Mouse (Mus musculus): Measurements from ENCODE around the gene Gas2l3.
A peak's percentile ranks its signal among the peaks of the same experiment; 100 is the strongest.

The Gas2l3 gene

DNA sequence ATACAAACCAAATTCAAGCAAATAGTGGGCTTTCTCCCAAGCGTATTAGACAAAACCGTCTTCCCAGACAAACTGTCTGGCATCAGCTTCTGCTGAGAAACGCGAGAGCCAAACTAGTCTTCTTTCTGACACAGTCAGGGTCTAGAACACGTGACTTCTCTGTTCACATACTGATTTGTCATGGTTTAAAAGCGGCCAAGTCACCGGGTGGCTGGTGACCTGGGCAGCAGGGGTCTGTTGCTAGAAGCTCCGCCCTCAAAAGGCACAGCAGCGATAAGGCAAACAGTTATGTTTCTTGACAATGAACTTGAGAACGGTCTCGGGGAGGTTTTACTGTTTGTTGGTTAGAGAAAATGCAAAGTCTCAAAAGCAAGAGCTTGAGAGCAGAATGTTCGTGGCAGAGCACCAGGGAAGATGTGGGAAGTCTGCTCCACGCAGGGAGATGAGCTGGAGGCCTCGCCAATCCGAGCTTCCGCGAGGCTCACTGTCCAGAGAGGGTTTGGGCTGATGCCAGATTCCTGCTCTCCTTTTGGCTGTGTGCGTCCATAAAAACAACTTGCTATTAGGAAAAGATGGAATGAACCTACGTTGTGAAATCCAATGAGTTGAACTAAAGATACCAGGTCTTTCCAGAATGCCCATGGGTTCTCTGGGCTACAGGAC lies 43.0 kb downstream of the Gas2l3 start:
- DNase-seq (ENCODE audit: low read depth in 1 of 2, low spot score in 2 of 2), result no peak

DNA sequence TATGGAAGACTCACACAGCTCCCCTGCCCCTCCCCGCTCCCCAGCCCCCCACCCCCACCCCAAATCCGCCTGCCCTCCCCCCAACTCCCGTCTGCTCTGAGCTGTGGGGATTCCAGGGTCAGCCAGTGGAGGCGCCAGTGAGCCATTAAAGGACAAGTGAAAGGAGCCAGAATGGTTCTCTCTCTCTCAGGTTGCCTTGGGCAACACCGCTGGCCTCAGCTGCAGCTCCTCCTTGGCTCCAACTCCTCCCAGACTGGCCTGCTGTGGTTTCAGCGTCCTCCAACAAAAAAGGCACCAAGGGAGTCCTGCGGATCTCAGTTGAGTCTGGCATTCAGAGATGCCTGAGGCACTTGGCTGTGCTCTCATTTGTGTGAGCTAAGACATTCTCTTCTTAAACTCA lies 47.9 kb downstream of the Gas2l3 start:
- DNase-seq (ENCODE audit: low read depth in 1 of 2, low spot score in 2 of 2), result no peak

DNA sequence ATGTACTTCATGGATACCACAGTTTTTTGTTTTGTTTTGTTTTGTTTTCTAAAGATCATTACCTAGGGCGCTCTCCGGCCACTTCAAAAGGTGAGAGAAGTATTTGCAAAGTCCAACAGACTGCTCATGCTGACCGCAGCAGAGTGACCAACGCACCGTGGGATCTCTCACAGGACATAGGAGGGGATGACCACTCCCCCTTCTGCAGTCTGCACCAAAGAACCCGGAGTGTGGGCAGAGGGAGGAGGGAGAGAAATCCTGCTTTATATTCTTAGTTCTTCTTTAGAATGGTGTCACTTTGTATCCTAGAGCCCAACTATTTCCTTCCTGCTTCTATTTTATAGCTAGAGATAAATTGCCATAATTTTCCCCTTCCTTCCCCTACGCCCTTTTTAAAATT lies 48.4 kb downstream of the Gas2l3 start:
- no peak for DNase-seq (ENCODE audit: low read depth in 1 of 2, low spot score in 2 of 2)

DNA sequence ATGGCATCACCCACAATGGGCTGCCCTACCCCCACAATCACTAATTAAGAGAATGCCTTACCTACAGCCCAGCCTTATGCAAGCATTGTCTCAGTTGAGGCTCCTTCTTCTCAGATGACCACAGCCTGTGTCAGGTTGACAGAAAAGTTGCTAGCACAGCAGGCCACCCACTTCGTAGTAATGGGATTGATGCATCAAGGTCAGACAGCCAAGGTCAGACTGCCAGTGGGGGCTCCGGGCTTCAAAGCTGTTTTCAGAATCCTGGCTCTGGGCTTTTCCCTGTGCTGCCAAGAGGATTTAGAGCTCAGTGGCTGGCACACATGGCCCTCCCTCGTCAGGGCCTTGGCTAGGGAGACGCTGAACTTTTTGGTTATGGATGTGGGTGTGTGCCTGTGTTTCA lies 51.1 kb downstream of the Gas2l3 start:
- no peak for DNase-seq (ENCODE audit: low read depth in 1 of 2, low spot score in 2 of 2)

DNA sequence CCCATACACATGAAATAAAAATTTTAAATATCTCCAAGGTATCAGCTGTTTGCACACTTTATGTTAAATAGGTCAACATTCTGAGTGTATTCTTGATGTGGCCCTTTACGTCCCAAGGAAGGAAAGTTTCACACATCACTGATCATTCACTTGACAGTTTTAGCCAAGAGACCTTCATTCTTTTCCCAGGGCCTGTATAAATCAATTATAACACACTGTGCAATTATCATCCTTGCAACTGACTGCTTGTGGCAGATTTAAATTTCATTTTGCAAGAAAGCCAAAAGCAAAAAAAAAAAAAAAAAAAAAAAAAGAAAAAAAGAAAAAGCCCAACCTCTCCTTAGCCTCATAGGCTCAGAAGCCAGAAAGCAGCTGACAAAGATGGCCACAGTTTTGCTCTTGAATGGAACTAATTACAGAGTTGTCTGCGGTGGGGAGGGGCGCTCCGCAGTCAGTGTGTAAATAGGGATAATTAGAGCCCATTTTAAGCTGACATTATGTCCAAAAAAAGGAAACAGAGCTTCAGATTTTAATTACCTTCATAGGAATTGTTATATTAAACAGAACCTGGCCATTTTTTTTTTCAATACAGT lies 52.1 kb downstream of the Gas2l3 start:
- no peak for DNase-seq (ENCODE audit: low read depth in 1 of 2, low spot score in 2 of 2)

DNA sequence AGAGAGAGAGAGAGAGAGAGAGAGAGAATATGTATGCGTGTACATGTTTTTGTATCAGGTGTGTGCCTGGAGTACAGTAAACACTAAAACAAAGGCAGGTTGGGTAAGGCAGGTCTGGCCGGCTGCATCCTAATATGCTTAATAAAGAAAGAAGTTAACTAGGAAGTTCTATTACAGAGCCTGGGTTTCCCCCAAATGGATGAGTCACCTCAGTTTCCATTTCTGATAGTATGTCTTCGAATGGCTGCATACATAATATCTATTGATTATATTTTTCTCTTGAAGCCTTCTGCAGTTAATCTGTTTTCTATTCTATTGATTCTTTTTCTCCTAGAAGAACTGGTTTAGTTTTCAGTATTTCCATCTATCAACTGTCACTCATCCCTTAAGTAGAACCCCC lies 57.3 kb downstream of the Gas2l3 start:
- no peak for DNase-seq (ENCODE audit: low read depth in 1 of 2, low spot score in 2 of 2)

DNA sequence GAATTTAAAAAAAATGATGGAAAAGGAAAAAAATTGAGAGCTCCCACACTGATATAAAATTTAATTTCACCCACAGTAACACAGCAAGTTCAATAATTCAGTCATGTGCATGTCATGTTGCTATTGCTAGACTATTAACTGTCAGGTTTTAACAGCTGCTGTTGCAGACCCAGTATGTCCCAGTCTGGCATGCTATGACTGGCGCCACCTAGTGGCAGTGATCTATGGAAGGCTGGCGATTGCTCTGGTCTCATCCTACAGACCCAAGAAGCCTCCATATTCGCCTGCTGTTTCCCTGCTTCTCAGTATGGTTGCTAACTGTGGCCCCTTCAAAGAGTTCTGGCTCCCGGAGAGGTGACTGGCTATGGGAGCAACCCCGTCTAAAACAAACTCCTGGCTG lies 60.3 kb downstream of the Gas2l3 start:
- DNase-seq (ENCODE audit: low read depth in 1 of 2, low spot score in 2 of 2), result peak in 1 of 2 experiments; percentile 52

DNA sequence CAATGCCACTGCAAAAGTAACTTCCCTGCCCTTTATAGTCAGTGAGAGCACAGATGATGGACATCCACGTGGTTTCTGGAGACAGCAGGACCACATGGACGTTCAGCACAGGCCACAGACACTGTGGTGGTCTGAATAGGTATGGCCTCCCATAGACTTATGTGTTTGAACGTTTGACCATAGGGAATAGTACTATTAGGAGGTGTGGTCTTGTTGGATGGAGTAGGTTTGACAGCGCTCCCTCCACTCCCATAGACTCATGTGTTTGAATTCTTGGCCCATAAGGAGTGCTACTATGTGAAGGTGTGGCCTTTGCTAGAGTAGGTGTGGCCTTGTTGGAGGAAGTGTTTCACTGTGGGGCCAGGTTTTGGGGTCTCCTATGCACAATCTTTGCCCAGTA lies 66.0 kb downstream of the Gas2l3 start:
- DNase-seq (ENCODE audit: low read depth in 1 of 2, low spot score in 2 of 2), result no peak

DNA sequence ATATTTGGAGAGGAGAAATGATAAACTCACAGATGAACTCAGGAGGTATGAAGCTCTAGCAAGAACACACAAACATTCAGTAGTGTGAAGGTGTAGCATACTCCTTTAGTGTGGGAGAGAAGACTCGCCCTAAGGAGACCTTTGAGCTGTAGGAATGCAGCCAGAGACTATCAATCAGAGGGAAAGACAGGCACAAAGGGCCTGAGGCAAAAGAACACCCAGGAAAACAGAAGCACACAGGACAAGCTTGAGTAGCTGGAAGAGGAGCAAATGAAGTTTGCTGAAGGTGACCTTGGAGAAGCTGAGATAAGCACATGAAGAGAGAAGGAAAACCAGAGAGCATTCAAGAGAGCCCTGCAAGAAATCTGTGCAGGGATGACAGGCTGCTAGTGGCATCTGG lies 73.7 kb downstream of the Gas2l3 start:
- no peak for DNase-seq (ENCODE audit: low read depth in 1 of 2, low spot score in 2 of 2)

DNA sequence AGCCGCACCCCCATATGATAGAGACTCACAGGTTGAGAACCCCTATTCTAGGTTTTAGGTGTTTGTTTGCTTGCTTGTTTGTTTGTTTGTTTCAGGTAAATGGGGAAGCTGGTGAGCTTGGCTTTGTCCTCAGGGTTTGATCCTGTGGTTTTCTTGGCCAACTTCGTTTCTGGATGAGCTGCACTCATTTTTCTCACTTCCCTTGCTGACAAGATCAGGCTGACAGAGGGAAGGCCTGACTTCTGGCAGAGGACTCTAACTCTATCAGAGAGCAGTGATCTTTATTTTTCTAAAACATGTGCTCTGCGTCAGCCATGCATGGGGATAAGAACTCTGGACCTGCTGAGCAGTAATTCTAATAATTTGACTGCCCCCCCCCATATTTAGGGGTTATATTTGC lies 84.8 kb downstream of the Gas2l3 start:
- DNase-seq (ENCODE audit: low read depth in 1 of 2, low spot score in 2 of 2), result no peak

Measured in monocyte, adult 2 months (primary cell).